Mouse (Mus musculus) kidney, adult 2 months (tissue): ENCODE data around the gene Phf5a.

Experiments
- CTCF ChIP-seq: fragments of 200-500 bp; conservative IDR thresholded peaks from 2 replicates; pipeline ENCODE4 v1.5.1; 2011; ENCODE audit warnings: low read depth, mild to moderate bottlenecking, control low read depth, low read length, moderate library complexity, mixed read lengths; ENCODE audit not compliant: insufficient read depth, insufficient read length
- POLR2A ChIP-seq: fragments of 200-500 bp; IDR thresholded peaks from one replicate; pipeline ENCODE4 v1.6.1; 2011; ENCODE audit warnings: low read depth, low read length, control low read depth

GRCm38 (mm10) chr15:81839634-81840033 lies 32.1 kb downstream of the Phf5a start:
- TF ChIP-seq CTCF (no peak), POLR2A (no peak)
